Mouse (Mus musculus): ENCODE measurements at regions not wholly inside any gene's neighbourhood (a gene's known extent, or its start where the extent isn't known, plus 50 kb on each side); places are given as distances from the start of the nearest gene placed in this dataset.
A peak's percentile ranks its signal among the peaks of the same experiment; 100 is the strongest.

- DNase-seq = peak in 1 of 2 experiments; percentile 2
Observed at GRCm38 (mm10) chrX:163452971-163453532, 96.4 kb downstream of the Grpr start.

DNA sequence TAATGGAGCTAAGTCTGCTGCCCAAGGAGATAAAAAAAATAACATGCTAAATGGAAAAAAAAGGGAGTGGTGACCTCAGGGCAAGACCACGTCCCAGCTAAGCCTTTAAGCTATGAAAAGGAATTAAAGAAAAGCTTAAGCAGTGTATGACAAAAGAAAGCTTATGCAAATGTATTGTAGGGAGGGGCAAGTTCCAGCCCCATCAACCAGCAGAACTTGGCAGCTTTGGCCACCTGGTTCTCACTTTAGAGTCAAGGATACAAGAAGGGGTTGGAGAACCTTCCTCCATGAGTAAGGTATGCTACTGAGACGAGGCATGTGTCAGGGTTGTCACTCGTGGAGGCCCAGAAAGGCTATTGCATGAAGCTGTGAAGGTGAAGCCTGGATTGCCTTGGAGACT, 143.9 kb downstream of the Grpr start:
- no peak for DNase-seq

DNA sequence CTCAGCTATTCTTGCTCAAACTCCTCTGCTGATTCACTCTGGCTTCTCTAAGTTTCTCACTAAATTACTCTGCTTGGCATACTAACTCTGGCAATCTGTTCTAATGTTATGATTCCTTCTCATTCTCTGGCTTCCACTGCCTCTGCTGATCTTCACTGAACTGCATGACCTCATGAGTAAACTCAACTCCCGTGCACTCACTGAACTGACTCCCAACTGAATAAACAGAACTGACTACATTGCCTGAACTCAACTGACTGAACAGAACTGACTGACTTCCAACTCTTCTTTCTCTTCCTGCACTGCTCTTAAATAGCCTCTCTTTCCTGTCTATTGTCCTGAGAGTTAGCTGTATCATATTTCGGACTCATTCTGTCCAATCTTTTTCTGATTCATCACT, 163.1 kb downstream of the Grpr start:
- no peak for DNase-seq
